Mouse (Mus musculus) embryo, embryonic 11.5 days (tissue): Measurements from ENCODE around the gene Dync1li1.

Source experiments
- DNase-seq: peaks from one replicate; pipeline ENCODE4 v3.0.0-alpha.2; 2012; ENCODE audit warnings: low read depth, low spot score

The Dync1li1 gene

DNA sequence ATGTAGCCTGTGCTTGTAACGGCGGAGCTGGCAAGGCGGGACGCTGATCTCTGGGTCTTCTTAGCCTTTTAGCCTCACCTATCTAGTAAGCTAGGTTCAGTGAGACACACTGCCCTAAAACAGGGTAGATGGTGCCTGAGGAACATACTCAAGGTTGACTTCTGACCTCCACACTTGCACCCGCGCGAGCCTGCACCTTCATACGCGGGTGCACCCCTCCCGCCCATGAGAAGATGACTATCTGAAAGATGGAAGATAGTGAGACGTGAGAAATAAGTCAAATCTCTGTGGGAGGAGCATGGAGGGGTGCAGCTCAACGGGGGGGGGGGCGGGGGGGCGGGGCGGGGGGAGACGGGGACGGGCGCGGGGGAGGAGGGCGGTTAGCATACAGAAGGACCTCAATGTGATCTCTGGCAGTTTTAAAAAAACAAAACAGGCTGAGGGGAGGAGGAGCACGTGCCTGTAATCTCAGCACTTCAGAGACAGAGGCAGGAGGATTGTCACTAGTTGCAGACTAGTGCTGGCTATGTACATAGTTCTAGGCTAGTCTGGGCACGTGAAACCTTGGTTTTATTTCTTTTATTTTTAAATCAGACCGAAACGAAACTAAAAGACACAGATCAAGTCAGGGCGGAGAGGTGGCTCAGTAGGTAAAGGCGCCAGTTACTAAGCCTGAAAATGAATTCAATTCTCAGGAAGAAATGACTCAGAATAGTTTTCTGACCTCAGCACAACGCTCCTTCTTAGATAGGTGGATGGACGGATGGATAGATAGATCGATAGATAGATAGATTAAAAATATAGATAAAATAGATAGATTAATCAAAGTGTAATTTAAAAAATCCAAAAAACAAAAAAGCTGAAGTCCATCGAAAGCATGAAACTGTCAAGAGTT, 41.6 kb downstream of the Dync1li1 start:
- DNase-seq: no peak

DNA sequence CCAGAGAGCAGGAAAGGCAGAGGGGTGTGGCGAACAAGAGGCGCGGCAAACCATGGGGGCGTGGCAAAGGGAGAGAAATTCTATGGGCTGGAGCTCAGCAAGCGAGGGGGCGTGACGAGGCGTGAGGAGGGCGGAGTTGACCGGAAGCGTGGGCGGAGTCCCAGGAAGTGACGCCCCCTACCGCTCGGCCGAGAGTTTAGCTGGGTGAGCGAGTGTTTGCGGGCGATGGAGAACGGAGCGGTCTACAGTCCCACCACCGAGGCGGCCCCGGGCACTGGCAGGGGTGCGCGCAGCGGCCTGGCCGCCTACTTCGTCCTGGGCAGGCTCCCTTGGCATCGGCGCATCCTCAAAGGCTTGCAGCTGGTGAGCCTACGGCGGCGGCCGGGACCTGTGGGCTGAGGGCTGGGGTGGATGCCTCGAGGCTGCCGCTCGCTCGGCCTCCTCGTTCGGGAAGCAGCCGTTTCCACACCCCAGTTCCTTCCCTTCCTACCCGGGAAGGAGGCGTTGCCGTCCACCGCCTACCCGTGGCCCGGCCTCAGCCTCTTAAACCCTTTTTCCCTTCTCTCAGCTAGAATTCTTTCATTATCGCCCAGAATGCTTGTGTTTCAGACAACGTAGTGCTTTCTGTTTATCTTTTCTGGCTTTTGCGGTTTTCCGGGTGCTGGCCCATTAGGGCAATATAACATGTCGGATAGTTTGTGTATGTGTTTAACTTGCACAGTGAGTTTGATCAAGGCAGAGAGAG, 42.6 kb downstream of the Dync1li1 start, which contains the start of gene Cmtm6:
Gene Cmtm6, plus strand, starts transcription at position 106 of the 745 bp plus-strand sequence.
- DNase-seq: peak; percentile 88

DNA sequence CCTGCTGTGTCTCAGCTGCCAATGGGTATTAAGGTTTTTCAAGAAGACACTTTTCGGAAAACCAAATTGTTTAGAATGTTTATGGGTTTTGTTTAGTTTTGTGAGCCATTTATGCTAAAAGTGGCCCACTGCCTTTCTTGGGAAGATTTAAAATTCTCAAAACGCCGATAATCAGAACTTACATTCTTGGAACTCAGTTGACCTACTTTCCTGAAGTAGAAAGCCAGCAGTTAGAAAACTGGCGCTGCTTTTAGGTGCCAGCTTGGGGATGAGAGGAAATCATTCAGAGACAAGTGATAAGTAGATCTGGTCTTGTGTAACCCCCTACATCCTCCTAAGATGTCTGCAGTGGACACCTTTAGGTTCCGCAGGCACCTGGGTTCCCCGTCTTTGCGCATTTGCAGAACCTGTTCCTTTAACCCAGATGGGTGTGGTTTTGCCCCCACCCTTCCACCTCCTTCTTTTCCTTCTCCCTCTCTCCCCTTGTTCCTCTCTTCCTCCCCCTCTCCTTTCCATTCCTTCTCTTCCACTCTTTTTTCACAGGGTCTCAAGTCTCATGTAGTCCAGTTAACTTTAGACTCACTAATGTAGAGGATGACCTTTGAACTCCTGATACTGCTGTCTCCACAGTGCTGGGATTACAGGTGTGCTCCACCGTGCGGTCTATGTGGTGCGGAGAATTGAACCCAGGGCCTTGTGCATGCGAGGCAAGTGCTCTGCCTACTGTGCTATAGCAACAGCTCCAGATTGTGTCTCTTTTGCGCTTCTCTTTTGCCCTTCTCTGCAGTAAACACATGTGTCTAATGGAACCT, 43.5 kb downstream of the Dync1li1 start:
- DNase-seq: no peak

DNA sequence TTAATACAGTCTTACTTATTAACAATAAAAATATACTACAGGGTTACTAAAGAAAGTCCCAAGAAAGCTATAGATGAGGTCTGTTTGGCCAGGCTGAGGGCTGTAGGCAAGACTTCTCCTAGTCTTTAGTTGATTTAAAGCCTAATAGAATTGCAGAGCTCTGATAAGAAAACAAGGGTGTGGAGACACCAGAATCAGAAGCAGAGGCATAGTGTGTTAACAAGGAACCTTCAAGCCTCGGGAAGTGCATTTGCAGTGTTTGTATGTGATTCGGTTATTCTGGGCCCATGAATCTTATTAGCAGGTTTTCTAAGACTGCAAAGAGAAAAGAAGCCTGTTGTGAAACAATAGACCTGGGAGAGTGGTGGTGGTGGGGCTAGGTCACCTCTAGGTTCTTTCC, 44.6 kb downstream of the Dync1li1 start:
- no peak for DNase-seq

DNA sequence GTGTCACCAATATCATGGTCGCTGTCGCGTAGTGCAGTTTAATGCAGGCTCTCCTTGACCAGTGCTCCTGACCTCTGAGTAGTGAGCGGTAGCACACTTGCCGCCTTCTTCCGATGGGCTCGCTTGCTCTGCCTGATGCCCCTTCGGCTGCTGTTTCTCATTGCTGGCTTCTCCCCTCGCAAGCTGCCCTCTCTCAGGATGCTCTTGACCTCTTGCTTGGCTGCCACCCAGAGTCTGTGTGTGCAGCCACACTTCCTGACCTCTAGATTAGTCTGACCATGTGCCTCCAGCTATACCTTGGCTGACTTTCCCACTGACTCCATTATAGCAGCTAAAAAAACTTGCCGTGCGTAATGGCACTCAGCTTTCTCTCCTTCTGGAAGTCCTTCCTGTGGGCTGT, 47.9 kb downstream of the Dync1li1 start:
- no peak for DNase-seq

DNA sequence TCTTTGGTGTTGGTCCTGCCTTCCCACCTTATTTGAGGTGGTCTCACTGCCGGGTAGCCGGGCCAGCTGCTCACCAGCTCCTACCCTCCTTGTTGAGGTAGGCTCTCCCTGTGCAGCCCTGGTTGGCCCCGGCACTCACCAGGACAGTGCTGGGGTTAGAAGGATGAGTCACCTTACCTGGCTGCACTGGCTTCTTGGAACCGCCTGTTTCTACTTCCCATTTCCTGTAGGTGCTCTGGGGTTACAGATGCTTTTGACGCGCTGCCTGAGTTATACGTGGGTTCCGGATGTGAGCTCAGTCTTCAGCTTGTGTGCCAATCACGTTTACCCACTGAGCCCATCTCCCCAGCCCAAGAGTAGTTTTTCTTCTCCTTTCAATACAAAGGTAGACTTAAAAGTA, 51.7 kb downstream of the Dync1li1 start:
- no peak for DNase-seq

DNA sequence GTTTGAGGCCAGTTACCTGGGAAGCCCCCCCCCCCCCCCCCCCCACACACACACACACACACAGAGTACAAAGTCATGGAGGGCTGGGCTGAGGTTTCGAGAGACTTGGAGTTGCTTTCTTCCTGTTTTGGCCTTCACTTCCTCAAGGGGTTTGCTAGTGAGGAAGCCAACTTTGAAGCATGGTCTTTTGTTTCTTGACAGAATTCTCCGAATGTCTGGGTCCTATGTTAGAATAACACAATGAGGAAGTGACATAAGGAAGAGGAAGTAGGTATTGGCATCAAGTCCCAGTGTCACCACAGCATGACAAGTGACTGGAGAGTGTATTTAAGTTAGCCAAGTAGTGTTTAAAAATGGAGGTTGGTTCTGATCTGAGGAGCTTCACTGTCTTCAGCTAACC, 54.1 kb downstream of the Dync1li1 start:
- DNase-seq: no peak

DNA sequence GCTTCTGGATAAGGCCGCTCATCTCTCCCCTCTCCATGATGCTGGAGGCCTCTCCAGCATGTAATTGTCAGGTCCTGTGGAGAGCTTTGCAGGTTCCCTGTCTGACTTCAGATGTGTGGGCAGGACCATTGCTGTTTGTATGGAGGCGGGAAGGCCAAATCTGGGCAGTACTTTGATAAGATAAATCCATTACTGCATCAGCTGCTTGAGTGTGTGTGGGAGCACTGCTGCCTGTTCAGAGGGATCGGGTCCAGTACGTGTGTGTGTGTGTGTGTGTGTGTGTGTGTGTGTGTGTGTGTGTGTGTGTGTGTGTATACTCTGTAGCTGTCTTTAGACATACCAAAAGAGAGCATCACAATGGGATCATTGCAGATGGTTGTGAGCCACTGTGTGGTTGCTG, 56.6 kb downstream of the Dync1li1 start:
- DNase-seq: no peak

DNA sequence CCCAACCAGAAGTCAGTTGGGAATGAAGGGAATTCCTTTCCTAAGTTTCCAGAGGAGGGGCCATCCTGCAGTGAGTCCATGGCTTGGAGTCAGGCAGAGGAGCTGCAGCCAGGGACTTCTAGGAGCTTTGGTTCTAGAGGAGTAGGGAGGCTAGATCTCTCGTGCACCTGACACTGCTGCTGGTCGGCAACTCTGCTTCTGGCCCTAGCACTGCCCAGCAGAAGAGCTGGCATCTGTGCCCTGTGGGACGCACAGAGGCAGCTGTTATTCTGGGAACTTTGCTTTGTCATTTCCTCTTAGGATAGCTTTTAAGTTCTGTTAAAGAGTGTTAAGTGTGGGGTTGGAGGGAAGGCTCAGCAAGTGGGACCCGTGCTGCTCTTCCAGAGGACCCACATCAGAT, 57.1 kb downstream of the Dync1li1 start:
- no peak for DNase-seq

DNA sequence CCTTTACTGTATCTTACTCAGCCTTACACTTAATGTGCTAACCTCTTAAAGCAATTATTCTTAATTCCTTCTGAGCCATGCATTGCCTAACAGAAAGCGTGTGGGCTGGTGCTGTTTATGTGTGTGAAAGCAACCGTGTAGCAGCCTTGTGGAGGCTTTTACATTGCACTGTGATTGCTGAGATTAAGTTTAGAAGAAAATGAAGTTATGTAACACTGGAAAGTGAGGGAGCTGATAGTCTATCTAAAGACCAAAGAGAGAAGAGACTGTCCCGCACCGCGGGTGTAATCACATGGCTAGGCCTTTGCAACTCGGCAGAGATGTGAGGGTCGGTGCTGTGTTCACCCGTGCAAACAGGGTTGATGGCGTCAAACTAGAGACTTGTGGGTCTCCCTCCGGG, 58.4 kb downstream of the Dync1li1 start:
- DNase-seq: no peak

DNA sequence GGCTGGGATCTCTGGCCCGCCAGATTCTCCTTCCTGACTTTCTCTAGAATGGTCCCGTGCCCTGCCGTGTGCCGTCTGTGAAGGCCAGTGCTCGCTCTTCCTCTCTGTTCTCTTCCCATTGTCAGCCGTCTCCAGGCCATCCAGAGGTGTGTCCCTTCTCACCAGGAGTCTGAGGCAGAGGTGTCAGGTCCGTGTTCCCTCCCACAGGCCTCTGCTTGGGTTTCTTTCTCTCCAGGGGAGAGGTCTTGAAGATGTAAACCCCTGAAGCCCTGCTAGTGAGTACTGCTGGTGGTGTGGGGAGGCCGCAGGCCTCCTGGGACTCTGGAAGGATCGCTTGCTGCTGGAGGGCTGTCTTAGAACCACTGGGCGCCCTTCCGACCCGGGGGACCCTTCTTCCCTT, 58.9 kb downstream of the Dync1li1 start:
- DNase-seq: no peak

DNA sequence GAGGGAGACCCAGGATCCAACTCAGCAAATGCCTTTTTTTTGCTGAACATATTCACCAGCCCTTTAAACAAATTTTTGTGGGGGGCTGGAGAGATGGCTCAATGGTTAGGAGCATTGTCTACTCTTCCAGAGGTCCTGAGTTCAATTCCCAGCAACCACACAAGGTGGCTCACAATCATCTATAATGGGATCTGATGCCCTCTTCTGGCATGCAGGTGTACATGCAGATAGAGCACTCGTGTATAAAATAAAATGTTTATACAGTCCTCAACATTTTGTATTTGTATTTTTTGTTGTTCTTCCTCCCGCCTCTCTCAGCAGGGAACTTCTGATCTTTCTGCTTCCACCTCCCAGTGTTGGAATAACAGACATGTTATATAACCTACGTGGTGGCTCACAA, 63.0 kb downstream of the Dync1li1 start:
- DNase-seq: no peak

DNA sequence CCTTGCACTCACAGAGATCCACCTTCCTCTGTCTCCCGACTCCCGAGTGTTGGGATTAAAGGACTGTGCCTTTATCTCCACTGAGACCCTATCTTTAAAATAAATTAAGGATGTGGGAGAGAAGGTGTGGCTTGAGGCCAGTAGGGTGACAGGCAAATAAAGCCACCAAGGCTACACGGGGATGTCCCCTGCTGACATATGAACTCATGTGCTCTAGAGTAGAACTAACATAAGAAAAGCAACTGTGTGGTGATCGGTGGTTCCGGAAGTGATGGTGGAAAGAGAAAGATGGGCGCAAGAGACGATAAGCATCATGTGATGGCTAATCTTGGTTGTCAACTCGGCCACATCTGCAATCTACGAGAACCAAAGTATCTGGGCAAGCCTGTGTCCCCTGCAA, 63.7 kb downstream of the Dync1li1 start:
- DNase-seq: no peak

DNA sequence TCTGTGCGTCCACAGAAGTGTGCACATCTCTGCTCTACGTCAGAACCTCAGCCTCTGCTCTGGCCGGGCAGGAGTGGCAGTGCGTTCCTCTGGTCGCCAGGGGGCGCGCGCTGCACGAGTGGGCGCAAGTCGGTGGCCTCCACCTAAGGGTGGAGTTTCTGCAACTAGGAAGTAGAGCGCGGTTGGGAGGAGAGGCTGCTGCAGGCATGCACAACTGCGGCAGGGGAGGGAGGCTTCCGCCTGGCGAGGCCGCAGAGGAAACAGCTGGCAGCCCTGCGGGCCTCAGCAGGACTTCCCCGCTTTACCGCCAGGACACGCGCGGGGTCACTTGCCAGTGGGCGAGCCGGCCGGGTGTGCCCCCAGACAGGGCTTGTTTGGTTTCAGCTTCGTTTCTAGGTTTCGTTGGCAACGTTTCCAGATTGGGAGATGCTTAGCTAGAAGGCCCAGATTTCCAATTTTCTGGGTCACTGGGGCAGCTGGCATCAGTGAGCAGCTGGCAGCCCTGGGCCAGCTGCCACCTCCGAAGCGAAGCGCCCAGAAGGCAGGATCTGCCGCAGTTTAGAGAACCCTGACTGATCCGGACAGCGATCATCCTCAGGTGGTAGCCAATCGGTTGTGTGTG, 64.4 kb downstream of the Dync1li1 start:
- DNase-seq: peak; percentile 81

DNA sequence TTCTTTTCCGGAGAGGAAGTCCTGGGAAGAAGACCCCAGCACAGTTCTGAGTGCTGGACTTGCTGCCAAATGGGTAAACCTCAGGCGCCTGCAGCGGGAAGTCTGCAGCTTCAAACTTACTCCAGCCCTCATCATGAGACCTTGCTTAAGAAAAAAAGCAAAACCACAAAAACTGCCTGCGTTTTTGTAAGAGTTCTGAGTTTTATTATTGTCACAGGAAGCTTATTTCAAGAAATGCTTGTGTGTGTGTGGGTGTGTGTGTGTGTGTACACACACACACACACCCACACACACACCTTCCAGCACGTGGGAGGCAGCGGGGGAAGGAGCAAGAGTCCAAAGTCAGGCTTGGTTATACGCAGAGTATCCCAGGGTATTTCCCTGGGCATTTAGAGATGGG, 69.7 kb downstream of the Dync1li1 start:
- no peak for DNase-seq

DNA sequence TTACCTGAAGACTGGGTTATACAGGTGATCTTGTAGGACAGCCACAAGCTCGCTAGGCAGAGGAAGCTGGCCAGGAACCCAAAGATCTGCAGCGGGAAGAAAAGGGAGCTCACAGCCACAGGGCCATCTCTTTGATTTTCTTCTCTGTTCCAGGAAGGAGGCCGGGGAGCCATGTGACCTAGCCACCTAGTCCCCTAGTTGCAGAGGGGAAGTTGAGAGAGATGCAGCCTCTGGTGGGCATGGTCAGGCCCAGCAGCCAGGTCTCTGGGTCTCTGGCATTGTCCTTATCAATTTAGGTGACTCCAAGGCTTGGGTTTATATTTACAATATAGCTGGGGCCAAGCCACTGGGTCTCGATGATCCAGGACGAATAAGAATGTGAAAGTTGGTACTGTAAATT, 70.2 kb downstream of the Dync1li1 start:
- DNase-seq: no peak

DNA sequence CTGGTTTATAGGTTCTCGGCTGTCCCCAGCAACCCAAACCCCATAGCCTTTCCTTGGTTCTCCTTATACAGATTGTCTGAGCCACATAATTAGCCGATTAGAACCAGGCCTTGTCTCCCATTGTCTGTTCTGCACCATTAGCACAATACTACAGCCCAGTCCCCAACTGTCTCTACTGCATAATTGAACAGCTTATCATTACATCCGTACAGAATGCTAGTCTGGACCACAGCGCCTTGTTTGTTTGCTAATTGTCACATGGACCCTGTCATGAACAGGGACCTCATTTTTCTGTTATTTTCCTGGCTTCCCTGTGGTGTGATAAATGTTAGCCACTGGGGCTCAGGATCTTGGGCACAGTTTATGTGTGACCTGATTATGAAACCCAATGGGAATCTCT, 71.3 kb downstream of the Dync1li1 start:
- no peak for DNase-seq

DNA sequence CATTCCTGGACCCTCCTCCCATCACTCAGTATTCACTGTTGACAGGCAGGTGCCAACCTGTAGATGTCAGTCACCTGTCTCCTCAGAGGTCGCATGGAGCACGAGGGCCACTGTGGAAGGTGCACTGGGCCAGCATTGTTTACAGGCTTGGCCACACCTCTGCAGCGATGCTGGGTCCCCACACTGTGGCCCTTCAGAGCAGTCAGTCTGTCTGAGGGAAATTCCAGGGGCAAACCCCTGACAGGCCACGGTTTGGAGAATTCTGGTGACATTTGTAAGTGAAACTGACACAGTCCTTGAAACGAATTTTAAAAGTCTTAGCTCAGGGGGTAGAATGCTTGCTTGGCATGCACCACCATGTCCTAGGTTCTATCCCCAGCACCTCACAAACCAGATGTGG, 71.8 kb downstream of the Dync1li1 start:
- no peak for DNase-seq

DNA sequence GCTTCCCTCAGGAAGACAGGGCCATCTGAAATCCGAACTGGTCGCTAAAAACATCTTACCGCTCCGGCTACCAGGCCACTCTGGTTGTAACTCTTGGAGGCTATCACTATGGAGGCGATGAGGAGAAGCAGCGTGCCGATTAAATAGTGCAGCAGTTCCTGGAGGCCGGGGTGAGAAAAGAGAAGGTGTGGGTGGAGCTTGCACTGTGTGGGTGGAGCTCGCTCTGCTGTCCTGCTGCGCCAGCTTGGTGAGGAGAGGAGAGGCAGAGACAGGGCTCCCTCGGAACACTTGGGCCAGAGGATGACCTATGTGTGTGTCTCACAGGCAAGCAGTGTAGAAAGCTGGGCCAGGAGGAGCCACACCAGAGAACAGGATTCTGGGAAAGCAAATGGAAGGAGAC, 73.3 kb downstream of the Dync1li1 start:
- no peak for DNase-seq

DNA sequence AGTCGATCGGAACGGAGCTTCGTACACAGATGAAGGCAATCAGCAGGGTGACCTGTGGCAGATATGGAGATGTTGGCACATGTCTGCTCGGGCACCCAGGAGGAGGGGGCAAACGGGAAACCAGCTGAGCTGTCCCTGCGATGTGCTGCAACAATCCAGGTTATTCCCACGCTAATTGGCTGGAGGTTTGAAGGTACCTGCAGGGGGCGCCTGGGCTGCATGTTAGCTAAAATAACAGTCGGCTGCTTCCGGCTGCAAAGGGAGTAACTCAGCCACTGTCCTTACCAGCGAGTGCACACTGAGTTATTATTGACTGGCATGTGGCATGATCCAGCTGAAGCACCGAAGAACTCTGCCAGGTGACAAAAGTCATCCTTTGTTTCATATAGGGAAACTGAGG, 74.8 kb downstream of the Dync1li1 start:
- no peak for DNase-seq

DNA sequence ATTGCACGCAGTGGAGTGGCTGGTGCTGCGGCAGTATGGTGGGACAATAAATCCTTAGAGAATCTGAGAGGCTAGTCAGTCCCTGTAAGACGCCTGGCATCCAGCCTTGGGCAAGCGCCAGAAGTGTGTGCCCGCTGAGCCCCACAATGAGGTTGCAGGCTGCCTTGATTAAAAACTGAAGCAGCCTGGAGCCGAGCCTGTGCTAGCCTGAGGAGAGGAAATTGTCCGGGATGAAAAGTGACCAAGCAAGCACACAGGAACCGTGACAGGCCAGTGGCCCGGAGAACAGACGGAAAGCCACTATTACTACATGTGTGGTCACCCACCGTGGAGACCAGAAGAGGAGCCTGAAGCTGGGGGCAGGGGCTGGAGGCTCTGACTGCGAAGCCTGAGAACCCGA, 78.4 kb downstream of the Dync1li1 start:
- DNase-seq: no peak

DNA sequence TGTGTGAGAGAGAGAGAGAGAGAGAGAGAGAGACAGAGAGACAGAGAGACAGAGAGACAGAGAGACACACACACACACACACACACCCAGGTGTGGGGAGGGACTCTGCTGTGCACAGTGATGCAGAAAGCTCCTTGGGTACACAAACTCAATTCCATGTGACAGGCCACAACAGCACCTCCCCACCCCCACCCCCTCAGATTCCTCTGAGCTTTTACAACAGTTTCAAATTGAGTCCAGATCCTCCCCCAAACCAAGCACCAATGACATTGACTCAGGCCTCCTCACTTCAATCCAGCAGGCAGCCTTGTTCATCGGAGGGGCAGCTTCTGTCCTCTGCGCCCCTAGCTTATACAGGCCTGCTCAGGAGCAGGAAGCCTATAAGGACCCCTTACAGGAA, 78.9 kb downstream of the Dync1li1 start:
- no peak for DNase-seq
